Mouse (Mus musculus) cerebellum, adult 18-20 months (tissue): ENCODE data around the gene Lbx1.

ENCODE experiments used
- DNase-seq, 2 experiments: peaks; one replicate each; pipeline ENCODE4 v3.0.0; 2021

The Lbx1 gene

DNA sequence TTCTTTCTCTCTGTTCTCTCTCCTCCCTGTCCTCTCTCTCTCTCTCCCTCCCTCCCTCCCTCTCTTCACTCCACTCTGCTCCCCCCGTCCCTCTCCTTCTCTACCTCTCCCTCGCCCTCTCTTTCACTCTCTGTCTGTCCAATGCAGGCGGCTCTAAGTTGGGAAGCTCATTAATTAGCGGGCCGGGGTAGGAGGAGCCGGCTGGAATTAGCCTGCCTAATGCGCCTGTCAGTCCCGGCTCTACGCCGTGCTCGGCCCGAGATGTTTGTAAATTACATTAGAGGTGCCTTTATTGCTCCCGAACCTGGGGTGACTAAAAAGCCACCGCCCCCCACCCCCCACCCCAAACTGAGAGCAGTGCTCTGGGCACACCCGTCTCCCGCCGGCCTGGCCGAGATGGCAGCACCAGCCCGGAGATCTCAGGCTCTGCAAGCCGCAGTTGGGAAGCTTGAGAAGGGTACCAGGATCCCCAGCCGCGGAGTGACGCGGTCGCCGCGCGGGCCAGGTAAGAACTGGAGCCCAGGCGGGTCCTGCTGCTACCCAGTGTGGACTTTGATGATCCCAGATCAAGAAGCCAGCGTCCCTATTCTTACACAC, at the start of gene Lbx1:
Lbx1 (minus strand) TSS at position 47 of the 597 bp plus-strand sequence.
- DNase-seq, result no peak

DNA sequence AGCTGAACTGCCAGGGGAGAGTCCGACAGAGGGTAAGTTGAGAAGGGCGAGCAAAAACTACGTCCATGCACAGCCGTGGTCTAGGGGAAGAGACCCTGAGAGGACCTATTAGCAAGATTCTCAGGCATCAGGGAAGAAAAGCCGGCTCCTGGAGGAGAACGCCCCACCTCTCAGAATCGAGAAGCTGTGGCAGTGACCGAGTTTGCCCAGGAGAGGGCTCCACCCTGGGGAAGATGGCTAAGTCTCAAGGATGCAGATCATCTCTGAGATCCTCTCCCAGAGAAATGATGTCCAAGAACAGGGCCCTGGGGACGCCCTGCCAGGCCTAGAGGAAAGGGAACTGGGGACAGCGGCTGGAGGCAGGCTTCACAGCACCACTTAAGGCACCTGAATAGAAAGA, 47.7 kb upstream of the Lbx1 start:
- DNase-seq, result peak; percentile 84 to 86

DNA sequence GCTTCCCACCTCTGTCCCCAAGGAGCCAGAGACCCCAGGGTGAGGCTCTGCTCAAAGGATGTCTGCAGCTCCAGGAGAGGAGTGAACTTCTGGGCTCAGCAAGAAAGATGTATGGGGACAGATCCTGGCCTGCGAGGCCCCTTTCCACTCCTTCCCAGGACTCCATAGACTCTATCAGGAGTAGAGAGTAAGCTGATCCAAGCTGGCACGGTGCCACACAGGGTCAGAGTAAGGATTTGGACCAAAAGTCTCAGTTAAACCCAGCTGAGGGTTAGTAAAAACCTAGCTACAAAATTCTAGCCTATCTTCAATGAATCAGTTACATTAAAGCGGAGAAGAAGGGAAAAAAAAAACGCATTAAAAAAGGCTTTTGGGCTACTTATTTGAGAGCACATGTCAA, 40.6 kb upstream of the Lbx1 start:
- no peak for DNase-seq

DNA sequence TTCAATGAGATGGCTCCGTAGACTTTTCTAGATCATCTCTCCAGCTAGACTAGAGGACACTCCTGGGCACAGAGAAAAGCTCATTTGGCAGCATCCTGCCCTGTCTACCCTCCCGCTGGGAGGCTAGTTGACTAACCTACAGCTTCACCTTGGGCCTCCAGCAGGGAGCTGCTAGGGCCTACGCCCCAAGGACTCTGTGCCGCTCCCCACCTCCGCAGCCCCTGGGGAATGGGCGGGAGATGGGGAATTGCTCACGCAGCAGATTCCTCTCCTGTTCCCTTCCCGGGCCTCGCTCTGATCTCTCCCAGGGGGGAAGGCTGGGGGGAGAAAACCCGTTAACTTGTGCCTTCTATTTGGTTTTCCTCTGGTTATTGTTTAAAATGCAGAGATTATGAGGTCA, 36.4 kb upstream of the Lbx1 start:
- DNase-seq, result no peak

DNA sequence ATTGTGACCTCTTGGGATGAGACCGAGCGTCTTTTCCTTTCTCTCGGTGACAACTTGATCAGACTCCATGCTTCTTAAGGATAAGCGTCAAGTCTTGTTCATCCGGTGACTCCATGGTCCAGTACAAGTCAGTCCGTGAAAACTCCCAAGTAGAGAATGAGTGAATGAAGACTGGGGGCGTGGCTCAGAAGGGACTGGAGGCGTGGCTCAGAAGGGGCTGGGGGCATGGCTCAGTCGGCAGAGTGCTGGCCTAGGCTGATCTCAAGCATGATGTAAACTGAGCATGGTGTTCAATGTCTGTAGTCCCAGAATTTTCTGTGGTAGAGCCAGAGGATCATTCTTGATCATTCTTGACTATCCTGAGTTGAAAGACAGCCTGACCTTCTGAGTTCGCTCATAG, 27.4 kb upstream of the Lbx1 start:
- DNase-seq, result no peak

DNA sequence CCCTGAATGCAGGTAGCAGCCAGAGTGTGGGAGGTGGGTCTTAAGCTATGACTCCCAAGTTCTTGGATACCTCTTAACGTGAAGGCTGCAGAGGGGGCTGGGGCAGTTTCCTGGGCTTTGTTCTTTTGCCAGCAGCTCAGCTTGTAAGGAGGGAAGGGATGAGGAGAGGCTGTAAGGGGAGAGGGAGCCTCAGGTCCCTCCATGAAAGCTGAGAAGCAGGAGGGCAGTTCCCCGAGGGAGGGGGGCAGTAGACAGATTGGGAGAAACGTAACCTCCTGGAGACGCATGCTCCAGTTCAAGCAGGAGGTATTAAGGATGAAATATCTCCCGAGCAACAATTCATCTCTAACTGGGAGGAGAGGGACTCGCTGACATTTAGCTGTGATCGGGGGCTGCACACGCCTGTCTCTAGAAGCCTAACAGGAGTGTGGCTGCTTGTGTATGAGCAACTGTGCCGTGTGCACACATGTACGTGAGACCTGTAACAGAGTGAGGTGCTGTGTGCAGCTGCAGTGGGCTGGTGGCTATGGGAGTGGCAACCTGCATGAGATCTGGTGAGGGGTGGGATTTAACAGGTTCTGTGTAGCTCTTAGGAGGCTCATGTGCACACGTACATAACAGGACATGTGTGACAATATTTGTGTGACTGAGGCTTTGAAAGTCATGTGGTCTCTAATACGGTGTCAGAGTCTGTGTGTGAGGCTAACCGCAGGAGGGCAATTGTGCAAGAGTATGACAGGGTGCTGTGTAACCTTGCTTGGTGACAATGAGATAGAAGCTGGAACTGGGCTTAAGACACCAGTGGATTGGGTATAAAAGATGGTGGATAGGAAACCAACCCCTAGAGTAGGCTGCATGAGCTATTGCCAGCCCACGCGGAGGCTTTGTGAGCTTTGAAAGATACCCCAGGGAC, 22.1 kb upstream of the Lbx1 start:
- no peak for DNase-seq

DNA sequence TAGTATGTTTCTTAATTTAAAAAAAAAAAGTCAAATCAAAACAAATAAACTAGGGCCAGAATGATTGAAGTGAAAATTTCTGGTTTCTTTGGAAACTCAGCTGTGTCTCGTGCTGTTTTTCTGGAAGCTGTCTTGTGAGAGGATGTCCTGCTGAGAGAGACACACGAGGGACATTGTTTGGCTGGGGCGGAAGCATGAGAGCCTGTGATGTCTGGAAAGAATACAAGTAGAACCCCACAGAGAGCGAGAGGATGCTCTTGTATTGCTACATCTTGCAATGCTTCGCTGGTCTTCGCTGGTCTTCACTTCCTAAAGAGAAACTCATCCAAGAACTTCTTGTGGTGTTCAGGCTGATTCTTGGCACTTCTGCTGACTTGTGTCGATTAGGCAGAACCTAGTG, 19.2 kb upstream of the Lbx1 start:
- DNase-seq, result no peak

DNA sequence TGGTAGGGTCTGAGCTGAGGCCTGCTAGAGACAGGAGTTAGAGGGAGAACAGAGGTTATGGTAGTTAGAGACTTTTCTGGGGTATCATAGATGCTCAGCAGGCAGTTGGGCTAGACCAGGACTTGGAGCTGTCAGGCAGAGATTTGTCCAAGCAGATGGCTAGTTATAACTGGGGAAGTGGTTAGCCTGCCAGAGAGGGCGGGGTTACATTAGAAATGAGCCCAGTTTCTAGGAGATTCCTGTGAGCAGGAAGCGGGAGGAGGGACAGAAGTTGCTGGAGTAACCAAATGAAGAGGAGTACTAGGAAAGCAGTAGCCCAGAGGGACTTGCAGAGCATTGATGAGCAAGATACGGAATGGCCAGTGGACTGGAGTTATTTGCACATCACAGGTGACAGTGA, 16.8 kb upstream of the Lbx1 start:
- DNase-seq, result no peak

DNA sequence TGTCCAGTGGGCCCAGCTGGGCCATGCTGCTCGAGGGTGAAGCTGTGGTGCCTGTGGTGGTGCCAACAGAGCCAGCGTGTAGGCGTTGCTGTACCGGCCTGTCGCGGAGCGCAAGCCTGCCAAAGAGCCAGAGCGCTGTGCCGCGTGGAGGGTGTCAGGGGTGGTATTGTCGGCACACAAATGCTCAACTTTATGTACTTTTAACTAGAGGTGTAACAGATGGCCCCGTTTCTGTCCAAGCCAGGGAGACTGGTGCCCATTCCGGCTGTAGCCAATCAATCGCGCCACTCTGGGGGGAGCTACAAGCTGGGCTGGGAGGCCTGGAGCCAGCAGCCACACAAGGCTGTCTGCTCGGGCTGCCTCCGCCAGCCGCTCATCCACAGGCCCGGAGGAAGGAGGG, 13.1 kb upstream of the Lbx1 start:
- DNase-seq, result peak in 1 of 2 experiments; percentile 30

DNA sequence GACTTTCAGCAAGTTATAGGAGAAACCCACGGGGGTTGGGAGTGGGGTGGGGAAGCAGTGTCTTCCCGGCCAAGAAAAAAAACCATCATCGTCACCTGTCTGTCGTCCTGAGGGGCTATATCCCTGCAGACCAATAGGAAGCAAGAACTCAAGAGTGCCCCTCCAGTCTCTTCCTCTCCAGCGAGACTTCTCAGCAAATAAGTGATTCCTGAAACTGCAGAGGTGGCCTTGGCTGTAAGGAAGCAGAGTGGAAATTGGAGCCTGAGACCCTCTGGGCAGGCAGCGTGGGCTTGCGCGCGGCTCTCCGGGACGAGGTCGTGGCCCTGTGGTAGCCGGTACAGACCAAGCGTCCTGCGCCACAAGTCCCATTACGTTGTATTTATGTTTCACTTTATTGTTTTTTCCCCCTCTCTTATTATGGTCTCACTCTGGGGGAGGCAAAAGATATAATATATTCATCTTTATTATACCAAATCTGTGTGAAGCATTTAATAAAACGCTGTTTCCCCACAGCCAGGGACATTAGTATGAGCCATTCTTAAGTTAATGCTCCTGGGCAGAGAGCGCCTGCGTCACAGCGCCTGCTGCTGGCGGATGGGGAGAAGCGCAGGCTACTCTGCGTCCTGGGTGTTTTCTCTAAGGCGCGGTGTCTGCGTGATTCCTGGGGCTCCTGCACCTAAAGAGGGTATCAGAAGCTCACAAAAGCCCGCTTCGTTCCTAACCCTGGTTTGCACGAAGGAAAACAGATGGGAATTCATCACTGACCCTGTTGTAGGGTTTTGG, 8.5 kb upstream of the Lbx1 start:
- DNase-seq, result no peak

DNA sequence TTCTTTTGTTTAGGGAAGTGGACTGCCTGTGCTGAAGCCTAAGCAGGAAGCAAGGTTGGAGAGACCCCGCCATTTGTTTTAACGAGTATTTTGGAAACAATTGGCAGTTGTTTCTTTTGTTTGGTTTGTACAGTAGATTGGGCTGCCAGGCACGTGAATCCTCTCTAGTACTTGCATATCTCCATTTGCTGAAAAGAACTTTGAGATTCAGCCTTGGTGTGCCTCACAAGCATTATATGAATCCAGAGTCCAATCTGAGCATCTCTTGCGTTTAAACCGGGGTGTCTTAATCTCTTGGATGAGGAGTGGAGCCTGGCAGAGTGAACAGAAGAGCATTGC, 7.6 kb upstream of the Lbx1 start:
- DNase-seq, result no peak

DNA sequence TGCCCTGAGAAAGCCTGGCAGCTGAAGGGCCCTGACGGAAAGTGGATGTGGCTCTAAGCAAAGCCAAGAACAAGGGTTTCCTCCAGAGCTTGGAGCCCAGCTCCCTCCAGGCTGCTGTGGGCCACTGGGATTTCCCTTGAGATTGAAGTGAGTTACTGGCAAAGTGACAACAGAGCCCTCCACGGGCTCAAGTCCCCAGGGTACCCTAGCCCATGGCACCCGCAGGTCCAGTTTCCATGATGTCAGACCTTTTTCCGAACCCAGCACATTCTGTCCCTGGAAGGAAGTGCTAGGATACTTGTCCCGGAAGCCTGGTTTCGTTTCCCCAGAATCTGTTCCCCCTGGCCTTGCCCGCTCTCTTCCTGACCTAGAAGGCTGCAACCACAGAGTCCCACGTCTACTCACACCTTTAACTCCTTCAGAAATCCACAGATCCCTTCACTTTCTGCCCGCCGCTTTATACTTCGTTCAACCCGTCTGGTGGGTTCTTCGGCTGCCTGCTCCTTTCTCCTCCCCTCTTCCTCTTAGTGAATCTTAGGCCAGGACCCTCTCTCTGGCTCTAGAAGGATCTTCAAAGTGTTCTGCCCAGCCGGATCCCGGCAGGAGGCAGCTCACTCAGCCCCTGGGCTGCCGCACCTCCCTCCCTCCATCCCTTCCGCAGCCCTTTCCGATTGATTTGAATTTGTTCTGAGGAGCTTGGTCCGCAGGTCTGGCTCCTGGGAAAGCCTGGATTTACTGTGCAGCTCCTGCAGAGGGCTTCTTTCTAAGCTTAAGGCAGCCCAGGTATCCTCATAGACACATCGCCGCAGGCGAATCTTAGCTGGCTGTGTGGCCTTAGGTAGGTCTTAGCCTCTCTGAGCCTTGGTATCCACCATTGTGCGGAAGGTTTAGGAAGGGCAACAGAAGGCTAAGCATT, 7.0 kb upstream of the Lbx1 start:
- DNase-seq, result no peak

DNA sequence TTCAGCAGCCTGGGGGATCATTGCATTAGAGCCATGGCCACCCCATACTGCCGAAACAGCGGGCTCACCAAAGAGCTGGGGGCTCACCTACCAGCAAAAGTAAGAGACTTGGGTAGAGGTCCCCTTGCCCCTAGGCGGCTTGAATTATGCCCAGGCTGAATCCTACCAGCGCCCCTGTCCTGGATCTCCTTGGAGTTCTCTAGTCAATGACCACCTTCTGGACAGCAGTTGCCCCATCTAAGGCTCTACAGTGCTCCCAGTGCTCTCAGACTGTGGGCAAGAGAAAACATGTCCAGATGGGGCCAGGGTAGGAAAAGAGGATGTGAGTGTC, 6.4 kb upstream of the Lbx1 start:
- DNase-seq, result no peak

DNA sequence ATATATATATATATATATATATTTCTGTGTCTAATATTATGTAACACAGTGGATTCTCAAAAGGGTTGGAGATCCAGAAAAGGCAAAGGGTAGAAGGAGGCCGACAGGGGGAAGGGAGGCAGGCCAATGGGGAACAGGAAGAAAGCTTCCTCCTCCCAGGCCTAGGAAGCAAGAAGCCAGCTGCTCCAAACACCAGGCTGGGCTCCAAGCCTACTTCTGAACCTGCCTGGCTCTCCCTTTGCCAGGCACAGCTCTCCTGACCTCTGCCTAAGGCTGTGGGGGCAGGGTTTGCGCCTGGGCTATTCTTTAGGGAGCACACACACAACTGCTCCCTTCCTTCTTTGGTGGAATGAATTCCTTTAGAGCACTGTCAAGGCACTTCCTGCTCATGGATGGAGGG, 4.4 kb upstream of the Lbx1 start:
- no peak for DNase-seq

DNA sequence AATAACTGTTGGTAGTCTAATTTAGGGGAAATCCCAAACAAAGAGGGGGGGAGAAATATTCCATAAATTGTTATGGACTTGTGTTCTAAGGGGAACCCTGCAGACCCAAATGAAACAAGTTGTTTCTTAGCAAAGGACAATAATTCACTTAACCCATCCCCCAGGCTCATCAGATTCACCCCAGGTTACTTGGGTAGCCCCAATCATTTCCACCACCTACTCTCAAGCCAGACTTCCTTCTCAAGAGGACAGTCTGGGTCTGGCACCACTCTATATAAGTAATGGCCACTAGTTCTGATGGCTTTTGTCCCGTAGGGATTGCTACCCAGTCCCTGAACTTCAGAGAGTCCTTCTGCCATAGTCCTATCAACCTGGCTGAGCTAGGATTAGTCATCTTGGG, 3.6 kb upstream of the Lbx1 start:
- no peak for DNase-seq

DNA sequence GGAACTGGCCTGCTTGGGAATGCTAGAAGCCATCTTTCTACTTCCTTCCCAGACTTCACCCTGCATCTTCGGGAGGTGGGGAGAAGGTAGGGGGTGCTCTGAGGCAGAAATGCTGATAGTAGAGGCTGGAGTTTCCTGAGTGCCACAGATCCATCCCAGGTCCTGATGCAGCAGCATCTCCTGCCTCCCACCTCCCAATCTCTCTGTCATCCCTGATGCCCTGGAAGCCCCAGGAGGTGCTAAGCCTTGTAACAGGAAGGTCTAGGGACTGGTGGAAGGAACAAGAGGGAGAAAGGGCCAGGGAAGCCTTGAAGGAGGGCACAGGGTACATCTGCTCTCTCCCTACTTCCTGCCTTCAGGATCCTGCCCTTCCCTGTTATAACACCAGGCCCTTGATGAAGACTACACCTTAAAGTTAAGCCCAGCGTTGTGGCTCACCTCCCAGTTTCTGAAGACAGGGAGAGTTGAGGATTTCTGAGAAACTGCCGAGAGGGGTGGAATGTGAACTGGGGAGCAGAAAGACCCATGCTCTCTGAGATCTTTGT, 2.1 kb upstream of the Lbx1 start:
- DNase-seq, result no peak

DNA sequence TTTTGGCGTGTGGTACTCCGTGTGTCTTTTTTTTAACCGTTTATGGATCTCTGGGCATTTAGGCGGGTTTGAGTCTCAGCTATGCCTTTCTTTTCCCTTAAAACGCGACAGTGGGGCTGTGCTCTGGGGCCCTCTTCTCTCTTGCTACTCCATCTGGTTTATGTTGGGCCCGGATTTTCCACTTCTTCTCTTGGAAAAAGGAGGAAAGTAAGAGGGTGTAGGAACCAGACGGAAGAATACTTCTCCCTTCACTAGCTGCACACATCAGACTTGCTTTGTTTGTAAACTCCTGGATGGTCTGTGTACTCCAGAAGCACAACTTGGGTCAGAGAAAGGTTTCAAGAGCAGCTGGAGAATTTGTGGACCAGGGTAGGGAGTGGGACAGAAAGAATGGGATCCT, 1.5 kb upstream of the Lbx1 start:
- DNase-seq, result no peak

DNA sequence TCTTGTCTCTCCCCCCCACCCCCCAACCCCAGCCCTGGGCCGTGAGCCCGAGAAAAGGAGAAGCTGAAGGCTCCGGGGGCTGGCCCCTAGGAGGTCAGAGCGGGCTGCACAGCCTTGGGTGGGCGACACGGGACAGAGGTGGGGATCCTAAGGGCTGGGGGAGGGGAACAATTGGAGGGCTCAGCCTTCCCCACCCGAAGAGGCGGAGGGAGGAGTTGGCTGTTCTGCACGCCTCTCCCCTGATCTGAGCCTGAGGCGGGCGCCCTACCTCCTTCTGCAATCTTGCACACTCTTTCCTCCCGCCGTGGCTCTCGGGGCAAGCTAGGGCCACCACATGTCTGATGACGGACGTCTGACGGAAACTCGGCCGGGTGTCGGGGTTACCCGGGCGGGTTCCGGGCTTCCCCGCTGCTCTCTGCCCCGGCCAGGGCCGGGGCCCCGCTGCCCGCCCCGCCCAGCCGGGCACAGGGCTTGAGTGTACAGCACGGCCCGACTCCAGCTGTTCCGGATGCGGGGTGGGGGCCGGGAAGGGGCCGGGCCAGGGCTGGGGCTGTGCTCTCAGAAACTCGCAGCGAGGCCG, 841 bp upstream of the Lbx1 start:
- DNase-seq, result no peak

DNA sequence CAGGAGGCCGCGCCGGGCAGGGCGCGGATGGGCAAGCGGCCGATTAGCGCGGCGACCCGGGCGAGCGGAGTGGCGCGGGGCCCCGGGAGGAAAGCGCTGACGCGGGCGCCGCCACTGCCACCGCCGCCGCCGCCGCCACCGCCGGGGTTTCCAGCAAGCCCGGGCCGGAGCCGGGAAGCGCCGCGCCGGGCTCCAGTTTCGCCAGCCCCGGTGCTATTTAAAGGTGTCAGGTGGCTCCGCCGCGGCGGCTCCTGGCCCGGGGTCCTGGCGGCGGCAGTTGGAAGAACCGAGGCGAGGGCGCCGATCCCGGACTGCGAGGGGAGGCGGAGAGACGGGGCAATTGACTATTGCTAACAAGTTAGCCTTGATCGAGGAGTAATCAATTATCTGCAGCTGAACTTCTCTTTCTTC, 276 bp downstream of the Lbx1 start:
- peak in 1 of 2 experiments; percentile 52 for DNase-seq

DNA sequence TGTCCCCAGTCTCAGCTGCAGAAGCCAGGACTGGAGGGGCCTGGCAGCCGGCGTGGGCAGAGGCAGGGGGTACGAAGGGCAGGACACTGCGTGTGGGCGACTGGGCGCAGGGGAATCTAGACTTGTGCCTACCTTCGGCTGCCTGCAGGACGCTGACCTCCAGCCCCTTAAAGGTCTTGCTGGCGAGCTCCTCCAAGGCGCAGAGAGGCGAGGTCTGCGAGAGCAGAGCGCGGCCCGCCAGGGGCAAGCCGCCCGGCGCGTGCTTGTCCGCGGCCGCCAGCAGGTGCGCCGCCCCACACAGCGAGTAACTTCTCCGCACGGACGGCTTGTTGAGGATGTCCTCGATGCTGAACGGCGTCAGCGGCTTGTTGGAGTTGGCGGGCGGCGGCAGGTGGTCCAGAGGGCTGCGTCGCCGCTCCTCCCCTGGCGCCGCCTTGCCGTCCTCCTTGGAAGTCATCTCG, 811 bp downstream of the Lbx1 start:
- no peak for DNase-seq

DNA sequence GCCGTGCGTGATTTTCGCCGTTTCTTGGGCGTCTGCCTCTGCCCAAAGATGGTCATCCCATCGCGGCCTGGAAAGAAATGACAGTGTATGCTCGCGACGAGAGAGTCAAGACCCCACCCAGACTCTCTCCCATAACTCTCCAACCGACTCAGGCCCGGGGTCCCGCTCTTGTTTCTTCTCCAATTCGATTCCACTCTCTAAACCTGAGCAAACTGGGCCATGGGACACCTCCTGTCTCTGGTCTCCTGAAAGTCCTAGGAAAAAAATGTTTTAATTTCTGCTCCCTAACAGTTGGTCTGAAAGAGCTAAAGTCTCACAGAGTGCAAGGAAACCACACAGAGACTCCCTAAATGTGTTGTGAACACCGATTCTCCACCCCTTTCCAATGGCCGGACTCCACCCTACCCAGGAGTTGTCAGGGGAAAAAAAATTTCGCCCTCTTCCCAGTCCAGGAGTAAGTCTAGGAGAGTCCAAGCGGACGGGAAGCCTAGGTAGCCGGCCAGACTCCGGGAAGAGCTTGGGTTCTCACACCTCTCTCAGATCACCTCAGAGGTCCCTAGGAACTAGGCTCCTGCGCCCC, 1.3 kb downstream of the Lbx1 start:
- no peak for DNase-seq
